Mouse (Mus musculus) heart, embryonic 11.5 days (tissue): ENCODE data around the gene Zdhhc3. TPM values are rescaled to one million over a fixed set of nuclear protein-coding genes. Genes with fewer than 3 reads are reported as not detected.

Experiments
- ATAC-seq: fragments of 200-750 bp; cut with Nextera tagmentation; replicated peaks from 2 replicates; pipeline ENCODE4 v1.8.0; 2017; ENCODE audit warnings: moderate library complexity; ENCODE audit not compliant: insufficient number of reproducible peaks, low FRiP score, low TSS enrichment
- H3K27ac ChIP-seq: fragments of 300-500 bp; sonication (generic); 2 replicates; pipeline ENCODE4 v1.5.1; 2014; ENCODE audit warnings: mild to moderate bottlenecking, low read depth, low read length
- H3K27me3 ChIP-seq: fragments of 300-500 bp; sonication (generic); 2 replicates; pipeline ENCODE4 v1.6.1; 2014; ENCODE audit warnings: mild to moderate bottlenecking, low read length, mixed read lengths; ENCODE audit not compliant: control insufficient read depth, insufficient read depth
- H3K36me3 ChIP-seq: fragments of 300-500 bp; sonication (generic); 2 replicates; pipeline ENCODE4 v1.6.1; 2014; ENCODE audit warnings: mild to moderate bottlenecking, low read length, moderate library complexity, mixed read lengths; ENCODE audit not compliant: control insufficient read depth, insufficient read depth
- H3K4me1 ChIP-seq: fragments of 300-500 bp; sonication (generic); 2 replicates; pipeline ENCODE4 v1.6.1; 2014; ENCODE audit warnings: low read length; ENCODE audit not compliant: control insufficient read depth, insufficient read depth
- H3K4me2 ChIP-seq: fragments of 300-500 bp; sonication (generic); 2 replicates; pipeline ENCODE4 v1.6.1; 2014; ENCODE audit warnings: mild to moderate bottlenecking, moderate library complexity
- H3K4me3 ChIP-seq: fragments of 300-500 bp; sonication (generic); 2 replicates; pipeline ENCODE4 v1.5.1; 2014; ENCODE audit warnings: low read depth, low read length
- H3K9ac ChIP-seq: fragments of 300-500 bp; sonication (generic); 2 replicates; pipeline ENCODE4 v1.6.1; 2014; ENCODE audit warnings: mild to moderate bottlenecking, low read depth, low read length, moderate library complexity
- H3K9me3 ChIP-seq: fragments of 300-500 bp; sonication (generic); replicated peaks from 2 replicates; pipeline ENCODE4 v1.6.1; 2016; ENCODE audit warnings: low read length; ENCODE audit not compliant: control insufficient read depth
- WGBS: fragments of 180-500 bp; shearing (Covaris S2); extraction: QIAGEN DNeasy Blood & Tissue Kit; methylation state at CpG from one replicate; pipeline ENCODE4 v1.1.7; 2014; ENCODE audit not compliant: insufficient replicate concordance; 5-methylcytosine and 5-hydroxymethylcytosine counted together
- polyA plus RNA-seq: library from polyadenylated mRNA; unstranded; fragments of >200 nt; fragmentation: Nextera tagmentation; extraction: Ambion mirVana; gene quantifications from 2 replicates; pipeline ENCODE4 v1.2.1, GENCODE M21; 2014

Gene Zdhhc3
- polyA plus RNA-seq, 1 experiment from 2014 or later = 39.6 TPM

- H3K4me1 ChIP-seq = no peaks in the 10 kb centered on the region
These were observed 11.5 kb upstream of the Zdhhc3 start for GRCm38 (mm10) chr9:123124413-123124981.

DNA sequence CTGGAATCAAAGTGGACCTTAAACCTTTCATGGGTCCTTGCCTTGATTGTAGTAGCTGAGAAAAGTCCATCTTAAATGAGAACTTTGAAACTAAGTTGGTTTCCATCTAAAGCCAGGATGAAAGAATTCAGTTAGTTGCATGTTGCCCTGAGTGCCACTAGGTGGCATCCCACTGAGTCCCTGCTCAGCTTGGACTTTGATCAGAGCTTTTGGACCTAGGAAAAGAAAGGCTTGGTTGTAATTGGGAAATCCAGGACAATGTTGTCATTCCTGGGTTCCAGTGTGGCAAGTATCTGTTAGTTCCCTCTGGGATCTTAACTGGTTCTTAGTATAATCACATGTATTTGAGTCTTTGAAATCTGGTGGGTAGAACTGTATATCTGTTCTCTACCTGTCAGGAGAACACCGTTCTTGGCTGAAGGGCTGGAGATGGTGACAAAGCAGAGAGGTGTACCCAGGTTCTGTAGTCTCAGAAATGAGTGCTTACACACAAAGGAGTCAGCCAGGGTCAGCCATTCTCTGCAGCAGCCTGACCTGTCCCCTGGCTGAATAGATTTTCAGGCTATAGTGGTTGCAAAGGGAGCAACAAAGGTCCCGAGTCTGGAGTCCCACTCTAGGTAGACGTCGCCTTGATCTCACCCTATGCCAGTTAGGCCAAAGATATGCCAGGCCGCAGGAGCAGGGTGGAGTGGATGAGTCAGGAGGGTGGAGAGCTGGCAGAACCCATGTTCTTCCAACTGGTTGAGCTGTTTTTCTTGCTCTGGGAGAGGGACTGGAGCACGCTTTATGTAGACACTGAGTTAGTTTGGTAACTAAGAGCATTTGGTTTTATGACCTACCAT lies 10.8 kb upstream of the Zdhhc3 start:
- 90% methylated on average over 6 of the region's 6 CpGs for whole genome bisulfite sequencing
- H3K27ac ChIP-seq = no peak overlapping the region
- no peaks in the 10 kb centered on the region for H3K4me1 ChIP-seq
- no peak for ATAC-seq
- H3K9ac ChIP-seq = no peak overlapping the region
- H3K36me3 ChIP-seq = peaks cover 38% of the 10 kb centered on the region
- H3K4me3 ChIP-seq = no peak overlapping the region
- H3K4me2 ChIP-seq = no peak overlapping the region
- H3K27me3 ChIP-seq = no peaks in the 10 kb centered on the region
- no peaks in the 10 kb centered on the region for H3K9me3 ChIP-seq

More at GRCm38 (mm10) chr9:123124413-123124981, 11.5 kb upstream of the Zdhhc3 start:
- no peak overlapping the region for H3K4me2 ChIP-seq
- H3K36me3 ChIP-seq = peaks cover 31% of the 10 kb centered on the region
- H3K4me3 ChIP-seq = no peak overlapping the region
- no peaks in the 10 kb centered on the region for H3K9me3 ChIP-seq
- ATAC-seq = no peak
- no peaks in the 10 kb centered on the region for H3K27me3 ChIP-seq
- H3K27ac ChIP-seq = no peak overlapping the region
- WGBS = 78% methylated on average over 2 of the region's 2 CpGs
- H3K9ac ChIP-seq = no peak overlapping the region

GRCm38 (mm10) chr9:123123017-123123416 lies 10.0 kb upstream of the Zdhhc3 start:
- no peak for ATAC-seq
- H3K9ac ChIP-seq = no peak overlapping the region
- peaks cover 34% of the 10 kb centered on the region for H3K36me3 ChIP-seq

GRCm38 (mm10) chr9:123115566-123115965 lies 2.6 kb upstream of the Zdhhc3 start:
- no peaks in the 10 kb centered on the region for H3K9me3 ChIP-seq
- peaks cover 15% of the 10 kb centered on the region for H3K36me3 ChIP-seq
- H3K9ac ChIP-seq = no peak overlapping the region
- no peak overlapping the region for H3K4me2 ChIP-seq
- no peak overlapping the region for H3K4me3 ChIP-seq
- 93% methylated on average over 1 of the region's 1 CpGs for WGBS
- no peak overlapping the region for H3K27ac ChIP-seq
- no peak for ATAC-seq
- peaks cover 12% of the 10 kb centered on the region for H3K4me1 ChIP-seq
- no peaks in the 10 kb centered on the region for H3K27me3 ChIP-seq

More at GRCm38 (mm10) chr9:123123017-123123416, 10.0 kb upstream of the Zdhhc3 start:
- no peak overlapping the region for H3K4me3 ChIP-seq
- no peaks in the 10 kb centered on the region for H3K4me1 ChIP-seq
- no peak overlapping the region for H3K4me2 ChIP-seq
- 86% methylated on average over 3 of the region's 3 CpGs for WGBS
- no peaks in the 10 kb centered on the region for H3K9me3 ChIP-seq
- no peak overlapping the region for H3K27ac ChIP-seq
- H3K27me3 ChIP-seq = no peaks in the 10 kb centered on the region

DNA sequence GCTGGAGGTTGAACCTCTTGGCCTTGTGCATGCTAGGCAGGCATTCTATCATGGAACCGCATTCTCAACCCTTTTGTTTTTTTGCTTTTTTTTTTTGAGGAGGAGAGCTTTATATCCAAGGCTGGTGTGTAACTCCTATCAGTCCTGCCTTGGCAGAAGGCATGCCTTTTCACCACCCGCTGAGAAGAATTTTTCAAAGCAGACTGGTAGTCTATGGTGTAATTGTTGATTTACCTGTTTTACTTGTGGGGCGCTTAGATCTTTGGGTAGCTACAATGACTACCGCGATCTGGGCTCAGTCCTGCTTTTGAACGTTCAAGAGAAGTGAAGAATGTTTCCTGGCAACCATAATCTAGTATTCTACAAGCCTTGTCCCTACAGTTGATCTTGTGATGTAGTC lies 926 bp upstream of the Zdhhc3 start:
- 67% methylated on average over 6 of the region's 6 CpGs for WGBS
- H3K4me3 ChIP-seq = peak overlapping the region; percentile 99

GRCm38 (mm10) chr9:123111751-123112221 lies 1.2 kb downstream of the Zdhhc3 start:
- H3K27me3 ChIP-seq = no peaks in the 10 kb centered on the region
- peak overlapping the region; percentile 95; the same call in 1 of the 2 replicates for H3K9ac ChIP-seq
- H3K4me2 ChIP-seq = peak overlapping the region; percentile 96
- H3K4me3 ChIP-seq = peak overlapping the region; percentile 99
- H3K27ac ChIP-seq = no peak overlapping the region
- no peaks in the 10 kb centered on the region for H3K9me3 ChIP-seq
- no peak for ATAC-seq
- H3K36me3 ChIP-seq = no peaks in the 10 kb centered on the region
- H3K4me1 ChIP-seq = peaks cover 12% of the 10 kb centered on the region
- 61% methylated on average over 8 of the region's 8 CpGs for WGBS

More for the DNA sequence above, 926 bp upstream of the Zdhhc3 start:
- ATAC-seq = no peak
- Histone ChIP-seq H3K9me3 (no peaks in the 10 kb centered on the region), H3K9ac (peak overlapping the region; percentile 95), H3K4me2 (peak overlapping the region; percentile 96), H3K27ac (no peak overlapping the region), H3K4me1 (peaks cover 12% of the 10 kb centered on the region), H3K27me3 (no peaks in the 10 kb centered on the region), H3K36me3 (peaks cover 3% of the 10 kb centered on the region)

DNA sequence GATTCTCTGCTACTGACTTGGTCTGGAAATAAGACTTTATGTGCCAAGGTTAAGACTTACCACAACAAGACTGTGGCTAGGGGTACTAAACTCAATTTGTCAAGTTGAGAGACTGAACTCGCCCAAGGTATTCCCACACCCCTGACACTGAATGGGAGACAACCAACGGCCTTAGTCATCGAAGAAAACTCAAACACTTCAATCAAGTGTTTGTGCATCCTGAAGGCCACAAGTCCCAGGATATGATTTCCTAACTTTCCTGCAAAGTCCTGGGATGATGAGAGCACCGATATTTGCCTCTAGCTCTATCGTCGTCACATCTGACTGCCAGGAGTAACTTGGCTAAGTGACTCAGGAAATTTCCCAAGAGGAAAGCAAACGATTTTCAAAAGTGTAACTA lies 3.8 kb downstream of the Zdhhc3 start:
- Histone ChIP-seq H3K4me2 (no peak overlapping the region), H3K4me3 (no peak overlapping the region), H3K9ac (no peak overlapping the region), H3K36me3 (peaks cover 2% of the 10 kb centered on the region; the same call in 1 of the 2 replicates), H3K9me3 (no peaks in the 10 kb centered on the region), H3K27me3 (no peaks in the 10 kb centered on the region), H3K27ac (no peak overlapping the region), H3K4me1 (peaks cover 12% of the 10 kb centered on the region)
- WGBS = 89% methylated on average over 7 of the region's 7 CpGs
- ATAC-seq = no peak

GRCm38 (mm10) chr9:123107186-123107585 lies 5.8 kb downstream of the Zdhhc3 start:
- no peak overlapping the region for H3K4me2 ChIP-seq
- peaks cover 6% of the 10 kb centered on the region for H3K4me1 ChIP-seq
- WGBS = 93% methylated on average over 4 of the region's 4 CpGs
- no peak; the same call in 1 of the 2 replicates for ATAC-seq
- peaks cover 2% of the 10 kb centered on the region; the same call in 1 of the 2 replicates for H3K36me3 ChIP-seq
- H3K9ac ChIP-seq = no peak overlapping the region
- no peak overlapping the region for H3K27ac ChIP-seq
- H3K9me3 ChIP-seq = no peaks in the 10 kb centered on the region
- no peaks in the 10 kb centered on the region for H3K27me3 ChIP-seq
- no peak overlapping the region for H3K4me3 ChIP-seq
